Mouse (Mus musculus): Measurements from ENCODE around the gene Wap. TPM values are rescaled to one million over a fixed set of nuclear protein-coding genes. Genes with fewer than 3 reads are reported as not detected.

Gene Wap
- total and polyA plus RNA-seq, 2 experiments from 2014 or later: not detected

GRCm38 (mm10) chr11:6675402-6675801 lies 37.0 kb upstream of the Wap start:
- 74% methylated on average over 7 of the region's 7 CpGs for WGBS
- DNase-seq (ENCODE audit: low spot score) (no peak), ATAC-seq (ENCODE audit: low FRiP score) (no peak)
- no peak for TF ChIP-seq CTCF (IDR thresholded peaks at IDR 0.05)
- Histone ChIP-seq H3K27me3 (ENCODE audit: insufficient read depth, low read length) (no peaks in the 10 kb centered on the region), H3K4me2 (ENCODE audit: low read depth, low read length, poor library complexity, severe bottlenecking) (no peak overlapping the region), H3K27ac (ENCODE audit: low read depth, low read length) (no peak overlapping the region), H3K4me1 (ENCODE audit: insufficient read depth, low read length) (no peaks in the 10 kb centered on the region), H3K4me3 (ENCODE audit: low read depth, low read length) (no peak overlapping the region), H3K9ac (replicated peaks; ENCODE audit: low read length, poor library complexity, severe bottlenecking) (no peak overlapping the region), H3K9me3 (ENCODE audit: low read length) (no peaks in the 10 kb centered on the region), H3K36me3 (ENCODE audit: insufficient read depth, low read length) (no peaks in the 10 kb centered on the region)

GRCm38 (mm10) chr11:6674701-6675100 lies 36.3 kb upstream of the Wap start:
- no peak for ATAC-seq (ENCODE audit: low FRiP score)
- Histone ChIP-seq H3K4me2 (ENCODE audit: low read depth, low read length, poor library complexity, severe bottlenecking) (no peak overlapping the region), H3K36me3 (ENCODE audit: insufficient read depth, low read length) (no peaks in the 10 kb centered on the region), H3K4me3 (ENCODE audit: low read depth, low read length) (no peak overlapping the region), H3K4me1 (ENCODE audit: insufficient read depth, low read length) (no peaks in the 10 kb centered on the region), H3K27ac (ENCODE audit: low read depth, low read length) (no peak overlapping the region), H3K27me3 (ENCODE audit: insufficient read depth, low read length) (no peaks in the 10 kb centered on the region), H3K9me3 (ENCODE audit: low read length) (no peaks in the 10 kb centered on the region), H3K9ac (replicated peaks; ENCODE audit: low read length, poor library complexity, severe bottlenecking) (no peak overlapping the region)
- TF ChIP-seq CTCF (IDR thresholded peaks at IDR 0.05): no peak
- no peak for DNase-seq (ENCODE audit: low spot score)
- 92% methylated on average over 9 of the region's 9 CpGs for WGBS

GRCm38 (mm10) chr11:6670826-6671225 lies 32.4 kb upstream of the Wap start:
- no peak for DNase-seq (ENCODE audit: low spot score)

GRCm38 (mm10) chr11:6670044-6670443 lies 31.6 kb upstream of the Wap start:
- H3K9me3 ChIP-seq (ENCODE audit: low read length): no peaks in the 10 kb centered on the region
- H3K4me3 ChIP-seq (ENCODE audit: low read depth, low read length): no peak overlapping the region
- H3K4me2 ChIP-seq (ENCODE audit: low read depth, low read length, poor library complexity, severe bottlenecking): no peak overlapping the region
- 60% methylated on average over 2 of the region's 2 CpGs for WGBS
- ATAC-seq (ENCODE audit: low FRiP score) (no peak), DNase-seq (ENCODE audit: low spot score) (no peak)
- H3K36me3 ChIP-seq (ENCODE audit: insufficient read depth, low read length): no peaks in the 10 kb centered on the region
- H3K4me1 ChIP-seq (ENCODE audit: insufficient read depth, low read length): no peaks in the 10 kb centered on the region
- no peak overlapping the region for H3K9ac ChIP-seq (replicated peaks; ENCODE audit: low read length, poor library complexity, severe bottlenecking)
- TF ChIP-seq CTCF (IDR thresholded peaks at IDR 0.05): no peak; the same call in 1 of the 2 replicates
- no peaks in the 10 kb centered on the region for H3K27me3 ChIP-seq (ENCODE audit: insufficient read depth, low read length)
- H3K27ac ChIP-seq (ENCODE audit: low read depth, low read length): no peak overlapping the region

More at GRCm38 (mm10) chr11:6670826-6671225, 32.4 kb upstream of the Wap start:
- Histone ChIP-seq H3K9me3 (ENCODE audit: low read length) (no peaks in the 10 kb centered on the region), H3K4me1 (ENCODE audit: insufficient read depth, low read length) (no peaks in the 10 kb centered on the region), H3K27me3 (ENCODE audit: insufficient read depth, low read length) (no peaks in the 10 kb centered on the region), H3K36me3 (ENCODE audit: insufficient read depth, low read length) (no peaks in the 10 kb centered on the region), H3K27ac (ENCODE audit: low read depth, low read length) (no peak overlapping the region), H3K4me2 (ENCODE audit: low read depth, low read length, poor library complexity, severe bottlenecking) (no peak overlapping the region), H3K9ac (replicated peaks; ENCODE audit: low read length, poor library complexity, severe bottlenecking) (no peak overlapping the region), H3K4me3 (ENCODE audit: low read depth, low read length) (no peak overlapping the region)
- ATAC-seq (ENCODE audit: low FRiP score): no peak
- WGBS: 90% methylated on average over 4 of the region's 4 CpGs
- no peak for TF ChIP-seq CTCF (IDR thresholded peaks at IDR 0.05)

GRCm38 (mm10) chr11:6669041-6669440 lies 30.6 kb upstream of the Wap start:
- Histone ChIP-seq H3K9me3 (ENCODE audit: low read length) (no peaks in the 10 kb centered on the region), H3K27me3 (ENCODE audit: insufficient read depth, low read length) (no peaks in the 10 kb centered on the region), H3K36me3 (ENCODE audit: insufficient read depth, low read length) (no peaks in the 10 kb centered on the region), H3K4me3 (ENCODE audit: low read depth, low read length) (no peak overlapping the region), H3K27ac (ENCODE audit: low read depth, low read length) (no peak overlapping the region), H3K4me2 (ENCODE audit: low read depth, low read length, poor library complexity, severe bottlenecking) (no peak overlapping the region), H3K4me1 (ENCODE audit: insufficient read depth, low read length) (no peaks in the 10 kb centered on the region), H3K9ac (replicated peaks; ENCODE audit: low read length, poor library complexity, severe bottlenecking) (no peak overlapping the region)
- no peak for DNase-seq (ENCODE audit: low spot score)
- TF ChIP-seq CTCF (IDR thresholded peaks at IDR 0.05): no peak
- ATAC-seq (ENCODE audit: low FRiP score): no peak
- 29% methylated on average over 9 of the region's 9 CpGs for WGBS

GRCm38 (mm10) chr11:6666634-6667033 lies 28.2 kb upstream of the Wap start:
- TF ChIP-seq CTCF (IDR thresholded peaks at IDR 0.05): no peak
- DNase-seq (ENCODE audit: low spot score) (no peak), ATAC-seq (ENCODE audit: low FRiP score) (no peak)
- Histone ChIP-seq H3K27me3 (ENCODE audit: insufficient read depth, low read length) (no peaks in the 10 kb centered on the region), H3K36me3 (ENCODE audit: insufficient read depth, low read length) (no peaks in the 10 kb centered on the region), H3K4me1 (ENCODE audit: insufficient read depth, low read length) (no peaks in the 10 kb centered on the region), H3K4me3 (ENCODE audit: low read depth, low read length) (no peak overlapping the region), H3K9me3 (ENCODE audit: low read length) (no peaks in the 10 kb centered on the region), H3K4me2 (ENCODE audit: low read depth, low read length, poor library complexity, severe bottlenecking) (no peak overlapping the region), H3K27ac (ENCODE audit: low read depth, low read length) (no peak overlapping the region), H3K9ac (replicated peaks; ENCODE audit: low read length, poor library complexity, severe bottlenecking) (no peak overlapping the region)
- WGBS: 83% methylated on average over 2 of the region's 2 CpGs
